Comparison of ENCODE assay signal across 8 mouse cellular contexts in genomic region chr17:3442526-3443401, GRCm38 (mm10).
A peak's percentile ranks its signal among the peaks of the same experiment; 100 is the strongest.
DNase-seq lines count a peak whose midpoint lies in the region; ATAC-seq and TF ChIP-seq lines count a peak whose summit lies in the region.

No protein-coding gene starts in this region.

- no peaks in the 10 kb centered on the region for H3K4me1 ChIP-seq in liver, embryonic 12.5 days
- no peaks in the 10 kb centered on the region for H3K4me1 ChIP-seq in liver, embryonic 11.5 days (replicated peaks; ENCODE audit: control insufficient read depth, insufficient read depth, low read length)
- H3K4me1 ChIP-seq in forebrain, embryonic 12.5 days = peaks cover 9% of the 10 kb centered on the region
- no peaks in the 10 kb centered on the region for H3K4me1 ChIP-seq in liver, embryonic 16.5 days (ENCODE audit: control insufficient read depth, low read depth, low read length)

- no peak for DNase-seq in liver, embryonic 11.5 days (ENCODE audit: low spot score)
- DNase-seq in Patski (ENCODE audit: low read depth, low spot score) = no peak
- no peak for DNase-seq in cerebellum, adult 8-10 months
- no peak for DNase-seq in B cell, adult 2 months
- DNase-seq in gastrocnemius, adult 2 months = no peak

- no peak for TF ChIP-seq CTCF in Patski (IDR thresholded peaks at IDR 0.05)
- no peak for TF ChIP-seq CTCF in gastrocnemius, adult 2 months (IDR thresholded peaks at IDR 0.05)

- no peak for ATAC-seq in liver, embryonic 12.5 days
- ATAC-seq in liver, embryonic 11.5 days (replicated peaks; ENCODE audit: low FRiP score) = no peak; the same call in 1 of the 2 replicates
- ATAC-seq in Patski = peak; percentile 27
- peak; percentile 88 for ATAC-seq in forebrain, embryonic 12.5 days (ENCODE audit: low FRiP score)
- peak; percentile 64; the same call in 1 of the 2 replicates for ATAC-seq in liver, embryonic 16.5 days (ENCODE audit: low read depth)

- no peaks in the 10 kb centered on the region for H3K36me3 ChIP-seq in liver, embryonic 12.5 days
- H3K36me3 ChIP-seq in liver, embryonic 11.5 days (ENCODE audit: control insufficient read depth, insufficient read depth, low read length) = no peaks in the 10 kb centered on the region
- no peaks in the 10 kb centered on the region for H3K36me3 ChIP-seq in forebrain, embryonic 12.5 days (replicated peaks)
- H3K36me3 ChIP-seq in liver, embryonic 16.5 days (ENCODE audit: control insufficient read depth, insufficient read depth) = no peaks in the 10 kb centered on the region

- intact Hi-C loops in gastrocnemius, adult 2 months (cut with DNase I) = no loop called here

- H3K9ac ChIP-seq in liver, embryonic 12.5 days = no peak overlapping the region
- no peak overlapping the region for H3K9ac ChIP-seq in liver, embryonic 11.5 days (ENCODE audit: low read depth, low read length)
- H3K9ac ChIP-seq in forebrain, embryonic 12.5 days = no peak overlapping the region
- H3K9ac ChIP-seq in liver, embryonic 16.5 days (ENCODE audit: low read depth, low read length) = no peak overlapping the region

- CTCF ChIA-PET in Patski (lab: Charles Lee) = interaction anchor here (1.0 to 2.9 kb wide), 5 partner anchors 66 to 169 kb away, joined by 3 to 9 read pairs (median 6); no protein-coding TSS in a partner anchor

- H3K27ac ChIP-seq in liver, embryonic 12.5 days = 0 out of 2 replicates have a peak overlapping the region, but pooled peaks have one; percentile 25
- no peak overlapping the region for H3K27ac ChIP-seq in liver, embryonic 11.5 days (ENCODE audit: low read depth, low read length)
- H3K27ac ChIP-seq in forebrain, embryonic 12.5 days = peak overlapping the region; percentile 56
- H3K27ac ChIP-seq in liver, embryonic 16.5 days (ENCODE audit: low read length) = 0 out of 2 replicates have a peak overlapping the region, but pooled peaks have one; percentile 9
- no peak overlapping the region for H3K27ac ChIP-seq in gastrocnemius, adult 2 months

- in situ Hi-C loops in Patski (cut with MboI; ENCODE audit: low pct_unique_long_range_greater_than_20kb) = no loop called here

- POLR2A ChIA-PET in Patski (lab: Charles Lee) = interaction anchor here (0.7 kb wide), 1 partner anchor 156 kb away, joined by 3 read pairs; no protein-coding TSS in a partner anchor

- 57% methylated on average over 10 of the region's 10 CpGs for WGBS in liver, embryonic 12.5 days (ENCODE audit: insufficient replicate concordance)
- 58% methylated on average over 10 of the region's 10 CpGs for WGBS in liver, embryonic 11.5 days
- WGBS in forebrain, embryonic 12.5 days = 55% methylated on average over 10 of the region's 10 CpGs
- WGBS in liver, embryonic 16.5 days (ENCODE audit: insufficient replicate concordance) = 52% methylated on average over 10 of the region's 10 CpGs

- H3K4me2 ChIP-seq in liver, embryonic 12.5 days = no peak overlapping the region
- no peak overlapping the region for H3K4me2 ChIP-seq in liver, embryonic 11.5 days
- H3K4me2 ChIP-seq in forebrain, embryonic 12.5 days = peak overlapping the region; percentile 17; the same call in 1 of the 2 replicates
- no peak overlapping the region for H3K4me2 ChIP-seq in liver, embryonic 16.5 days (ENCODE audit: low read depth, low read length)

- no peak overlapping the region for H3K4me3 ChIP-seq in liver, embryonic 12.5 days
- H3K4me3 ChIP-seq in liver, embryonic 11.5 days (ENCODE audit: low read depth, low read length) = no peak overlapping the region
- H3K4me3 ChIP-seq in forebrain, embryonic 12.5 days (replicated peaks) = no peak overlapping the region
- H3K4me3 ChIP-seq in liver, embryonic 16.5 days (ENCODE audit: low read depth, low read length) = no peak overlapping the region
- no peak overlapping the region for H3K4me3 ChIP-seq in gastrocnemius, adult 2 months

- no peaks in the 10 kb centered on the region for H3K27me3 ChIP-seq in liver, embryonic 12.5 days (replicated peaks)
- no peaks in the 10 kb centered on the region for H3K27me3 ChIP-seq in liver, embryonic 11.5 days (replicated peaks; ENCODE audit: control insufficient read depth, insufficient read depth, low read length)
- H3K27me3 ChIP-seq in Patski = no peaks in the 10 kb centered on the region
- H3K27me3 ChIP-seq in forebrain, embryonic 12.5 days = peaks cover 4% of the 10 kb centered on the region; the same call in 1 of the 2 replicates
- no peaks in the 10 kb centered on the region for H3K27me3 ChIP-seq in liver, embryonic 16.5 days (ENCODE audit: control insufficient read depth, insufficient read depth, low read depth, low read length)

- H3K9me3 ChIP-seq in liver, embryonic 12.5 days (replicated peaks) = no peaks in the 10 kb centered on the region
- no peaks in the 10 kb centered on the region for H3K9me3 ChIP-seq in liver, embryonic 11.5 days (ENCODE audit: control insufficient read depth, low read length)
- H3K9me3 ChIP-seq in forebrain, embryonic 12.5 days = no peaks in the 10 kb centered on the region
- no peaks in the 10 kb centered on the region for H3K9me3 ChIP-seq in liver, embryonic 16.5 days (replicated peaks; ENCODE audit: control insufficient read depth, low read length)

Comparison
In these comparisons a context has a peak if more than half of its experiments do, and no peak if none do; other contexts are left out.
1. ATAC-seq: peak in Patski (single experiment), forebrain, embryonic 12.5 days (single experiment) and liver, embryonic 16.5 days (single experiment); none in liver, embryonic 12.5 days (single experiment) and liver, embryonic 11.5 days (single experiment).
2. H3K27ac ChIP-seq: peak in liver, embryonic 12.5 days (single experiment), forebrain, embryonic 12.5 days (single experiment) and liver, embryonic 16.5 days (single experiment); none in liver, embryonic 11.5 days (single experiment) and gastrocnemius, adult 2 months (single experiment).